Mouse (Mus musculus) CD4-positive helper T cell, adult 2 months (primary cell): ENCODE data around the gene Nfkbie.
A peak's percentile ranks its signal among the peaks of the same experiment; 100 is the strongest.

ENCODE experiments used
- DNase-seq: peaks from one replicate; pipeline ENCODE4 v3.0.0-alpha.2; 2012; ENCODE audit warnings: low read depth, missing footprints, low spot score

Nfkbie gene

GRCm38 (mm10) chr17:45596631-45597396, 41.3 kb downstream of the Nfkbie start:
- DNase-seq, result peak; percentile 53

- peak; percentile 41 for DNase-seq
Measured at GRCm38 (mm10) chr17:45597787-45598186, 42.3 kb downstream of the Nfkbie start.

- DNase-seq, result no peak
Measured at GRCm38 (mm10) chr17:45598376-45598775, 42.9 kb downstream of the Nfkbie start.

GRCm38 (mm10) chr17:45598891-45599290, 43.4 kb downstream of the Nfkbie start:
- no peak for DNase-seq

DNA sequence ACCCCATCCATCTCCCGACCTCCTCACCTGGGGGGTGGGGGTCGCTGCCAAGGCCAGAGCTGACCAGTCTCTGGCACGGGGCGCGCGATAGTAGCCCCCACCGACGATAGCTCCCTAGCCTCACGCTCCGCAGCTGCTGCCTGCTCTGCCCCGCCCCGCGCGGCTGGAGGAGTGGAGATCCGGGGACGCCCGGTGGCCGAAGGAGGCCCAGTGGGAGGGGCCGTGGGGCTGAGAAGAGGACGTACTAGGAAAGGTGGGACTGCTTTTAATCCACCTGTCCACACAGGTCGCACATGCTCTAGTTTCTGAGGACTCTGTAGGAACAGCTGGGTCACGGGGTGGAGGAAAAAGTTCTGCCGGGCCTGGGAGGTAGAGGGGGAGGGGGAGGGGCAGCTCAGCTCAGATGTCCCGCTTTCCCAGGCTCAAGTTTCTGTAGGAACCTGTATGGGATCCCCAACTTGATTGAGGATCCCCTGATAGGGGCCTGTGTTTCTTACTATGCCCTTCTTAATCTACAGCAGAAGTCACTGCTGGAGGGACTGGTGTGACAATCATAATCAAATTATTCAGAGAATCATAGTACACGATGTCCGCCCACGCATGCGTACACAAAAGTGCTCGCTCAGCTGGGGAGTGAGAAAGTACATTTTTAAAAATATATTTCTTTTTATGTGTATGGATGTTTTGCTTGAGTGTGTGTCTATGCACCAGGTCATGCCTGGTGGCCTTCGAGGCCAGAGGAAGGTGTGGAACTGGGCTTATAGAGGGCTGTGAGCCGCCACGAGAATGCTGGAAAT, 44.1 kb downstream of the Nfkbie start, which contains the start of gene Slc29a1:
Slc29a1 (minus strand) TSS at position 161 of the 797 bp plus-strand sequence.
- no peak for DNase-seq

DNA sequence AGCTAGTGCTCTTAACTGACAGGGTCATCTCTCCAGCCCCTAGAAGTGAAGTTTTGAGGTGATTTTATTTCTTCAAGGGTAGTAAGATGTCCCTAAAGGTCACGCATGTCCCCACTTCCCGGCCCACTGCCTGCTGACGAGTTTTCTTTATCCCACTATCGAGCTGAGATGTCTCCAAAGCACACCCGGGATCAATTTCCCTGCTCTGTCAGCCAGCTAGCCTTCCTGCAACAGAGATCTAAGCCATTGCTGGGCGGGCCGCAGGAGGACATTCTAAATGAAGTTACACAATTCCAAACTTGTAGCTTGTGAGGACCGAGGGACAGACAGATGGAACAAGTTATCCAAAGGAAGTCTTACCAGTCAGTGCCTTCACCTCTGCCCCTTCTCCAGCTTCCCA, 44.8 kb downstream of the Nfkbie start:
- DNase-seq, result no peak

GRCm38 (mm10) chr17:45601325-45601724, 45.8 kb downstream of the Nfkbie start:
- no peak for DNase-seq

DNA sequence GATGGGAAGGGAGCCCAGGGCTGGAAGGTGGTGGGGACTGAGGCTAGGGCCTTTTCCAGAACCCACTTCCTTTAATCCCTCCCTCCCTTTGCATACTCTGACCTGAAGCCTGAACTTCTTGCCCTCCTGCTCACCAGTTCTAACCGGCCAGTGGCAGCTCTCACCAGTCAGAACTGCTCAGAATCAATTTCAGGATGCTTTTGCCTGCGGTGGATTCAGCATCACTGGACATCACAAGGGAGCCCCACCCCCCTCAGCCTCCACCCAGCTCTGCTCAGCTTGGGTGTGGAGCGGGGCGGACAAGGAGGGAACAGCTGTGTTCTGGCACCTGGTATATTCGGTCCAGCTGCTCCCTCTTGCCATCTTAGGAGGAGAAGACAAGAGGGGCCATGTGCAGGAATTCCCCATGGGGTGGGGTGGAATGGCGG, 46.4 kb downstream of the Nfkbie start, which contains the start of gene Mymx:
Mymx (minus strand) TSS at position 226 of the 428 bp plus-strand sequence.
- DNase-seq, result no peak

DNA sequence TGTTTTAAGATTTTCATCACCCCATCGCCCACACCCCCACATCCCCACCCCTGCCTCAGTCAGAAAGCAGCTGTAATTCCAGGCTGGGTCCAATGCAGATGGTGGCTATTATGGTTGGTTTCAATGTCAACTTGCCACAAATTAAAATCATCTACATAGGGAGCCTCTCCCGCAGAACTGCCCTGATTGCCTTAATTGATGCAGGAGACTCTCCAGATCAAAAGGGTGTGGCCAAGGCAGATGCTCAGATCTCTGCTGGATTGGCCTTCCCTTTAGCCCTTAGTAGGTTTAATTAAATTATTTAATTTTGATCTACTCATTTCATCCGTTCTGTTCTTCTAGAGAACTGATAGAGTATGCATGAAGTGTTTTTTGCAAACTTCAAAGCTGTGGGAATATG, 47.5 kb downstream of the Nfkbie start:
- no peak for DNase-seq

GRCm38 (mm10) chr17:45606992-45607879, 51.7 kb downstream of the Nfkbie start:
- DNase-seq, result no peak

DNA sequence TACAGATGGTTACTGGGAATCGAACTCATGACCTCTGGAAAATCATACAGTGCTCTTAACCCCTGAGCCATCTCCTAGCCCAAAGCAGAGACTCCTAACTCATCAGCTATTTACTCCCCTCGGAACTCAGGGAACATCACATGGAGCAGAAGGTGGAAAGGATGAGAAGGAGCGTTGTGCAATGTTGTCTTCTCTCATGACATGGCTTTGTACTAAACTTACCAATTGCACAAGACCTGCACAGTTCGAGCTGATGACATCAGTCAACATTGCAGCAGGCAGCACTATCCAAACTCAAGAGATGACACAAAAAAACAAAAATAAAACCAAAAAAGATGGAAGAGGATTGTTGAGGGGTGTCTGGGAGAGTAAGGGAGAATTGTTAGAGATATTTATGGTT, 52.9 kb downstream of the Nfkbie start:
- DNase-seq, result no peak

DNA sequence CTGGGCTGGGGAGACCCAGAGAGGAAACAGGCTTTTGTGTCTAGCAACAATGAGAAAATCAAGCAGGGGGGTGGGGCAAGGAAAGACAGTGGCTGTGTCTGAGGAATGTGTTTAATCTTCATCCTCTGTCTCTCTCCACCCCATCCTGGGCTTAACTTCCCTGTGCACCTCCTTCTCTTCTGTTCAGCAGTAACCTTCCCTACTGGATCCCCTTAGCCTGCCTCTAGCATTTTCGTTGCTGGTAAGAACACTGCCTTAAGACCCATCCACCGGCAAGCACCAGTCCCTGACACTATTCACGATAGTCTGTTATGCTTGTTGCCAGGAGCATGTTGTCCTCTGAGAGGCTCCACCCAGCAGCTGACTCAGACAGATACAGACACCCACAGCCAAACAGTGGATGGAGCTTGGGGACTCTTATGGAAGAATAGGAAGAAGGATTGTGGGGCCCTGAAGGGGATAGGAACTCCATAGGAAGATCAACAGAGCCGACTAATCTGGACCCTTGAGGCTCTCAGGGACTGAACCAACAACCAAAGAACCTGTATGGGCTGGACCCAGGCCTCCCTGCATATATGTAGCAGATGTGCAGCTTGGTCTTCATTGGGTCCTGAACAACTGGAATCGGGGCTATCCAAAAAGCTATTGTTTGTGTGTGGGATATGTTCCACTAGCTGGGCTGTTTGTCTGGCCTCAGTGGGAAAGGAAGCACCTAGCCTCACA, 54.8 kb downstream of the Nfkbie start:
- no peak for DNase-seq

- DNase-seq, result no peak
Measured at GRCm38 (mm10) chr17:45612008-45612407, 56.5 kb downstream of the Nfkbie start.
